Mouse (Mus musculus) liver, embryonic 14.5 days (tissue): ENCODE data around the gene H2-M3.

Experiments used
- CTCF ChIP-seq: IDR thresholded peaks from 2 replicates; pipeline ENCODE4 v1.5.1; 2016; ENCODE audit warnings: antibody characterized with exemption, low read depth, control low read depth
- EP300 ChIP-seq: IDR thresholded peaks from 2 replicates; pipeline ENCODE4 v1.6.1; 2016; ENCODE audit warnings: antibody characterized with exemption, low read depth

GRCm38 (mm10) chr17:37276573-37276972 is 6.6 kb downstream of the H2-M3 start:
- TF ChIP-seq CTCF (no peak), EP300 (no peak)
